Mouse (Mus musculus) natural killer cell, adult 2 months (primary cell): Measurements from ENCODE around the gene Iqcd.

Source experiments
- DNase-seq, 2 experiments: peaks; one replicate each; pipeline ENCODE4 v3.0.0; 2022; ENCODE audit warnings: low spot score in 2 of 2

Iqcd gene

DNA sequence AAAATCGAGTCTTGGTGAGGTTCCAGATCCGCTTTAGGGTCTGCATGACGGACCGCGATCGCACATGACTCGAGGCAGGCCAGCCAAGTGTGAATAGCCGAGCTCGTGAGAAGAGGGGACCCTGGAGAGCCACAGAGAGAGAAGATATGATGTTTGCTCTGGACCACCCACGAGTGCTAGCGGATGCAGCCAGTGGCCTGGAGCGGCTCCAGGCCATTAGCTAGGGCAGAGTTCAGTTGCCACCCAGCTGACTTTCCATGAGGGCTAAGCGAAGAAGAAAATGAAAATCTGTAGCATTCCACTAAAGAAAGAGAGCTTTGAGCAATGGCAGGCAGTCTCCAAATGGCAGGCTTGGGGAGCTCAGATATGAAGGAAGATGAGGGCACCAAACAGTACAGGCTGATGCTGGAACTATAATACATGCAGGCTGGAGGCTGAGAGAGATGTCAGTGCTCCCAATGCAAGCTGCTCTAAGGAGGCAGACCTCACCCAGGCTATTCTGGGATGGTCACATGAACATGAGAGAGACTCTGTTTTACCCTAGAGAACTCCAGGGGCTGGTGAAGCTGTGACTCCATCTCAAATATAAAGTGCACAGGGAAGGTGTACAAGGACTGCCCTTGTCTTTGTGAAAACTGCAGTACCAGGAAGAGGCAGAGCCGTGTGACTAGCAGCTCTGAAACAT is 17.6 kb upstream of the Iqcd start:
- DNase-seq = no peak

DNA sequence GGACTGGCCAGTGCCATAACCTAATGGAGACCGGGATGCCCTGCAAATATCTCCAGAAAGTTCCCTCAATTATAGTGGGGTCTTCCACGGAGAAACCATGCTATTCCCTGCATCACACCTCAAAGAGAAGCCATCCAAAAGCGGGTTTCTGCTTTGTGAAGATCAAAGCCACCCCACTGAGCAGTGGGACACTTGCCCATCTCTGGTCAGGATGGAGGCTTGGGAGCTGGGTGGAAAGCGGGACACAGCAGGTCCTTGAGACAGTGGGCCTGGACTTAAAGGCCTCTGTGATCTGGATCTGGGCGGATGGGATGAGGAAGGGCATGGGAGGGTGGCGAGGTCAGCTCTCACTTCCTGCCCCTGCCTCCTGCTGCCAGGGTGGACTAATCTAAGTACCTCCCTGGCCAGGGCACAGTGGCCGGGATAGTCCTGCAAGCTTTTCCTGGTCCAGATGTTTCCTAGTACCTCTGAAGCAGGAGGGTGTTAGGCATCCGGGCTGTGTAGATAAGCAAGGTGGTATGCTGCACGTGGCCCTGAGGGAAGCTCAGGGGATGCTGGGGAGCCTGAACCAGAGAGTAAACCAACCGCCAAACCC is 14.2 kb upstream of the Iqcd start:
- no peak for DNase-seq

DNA sequence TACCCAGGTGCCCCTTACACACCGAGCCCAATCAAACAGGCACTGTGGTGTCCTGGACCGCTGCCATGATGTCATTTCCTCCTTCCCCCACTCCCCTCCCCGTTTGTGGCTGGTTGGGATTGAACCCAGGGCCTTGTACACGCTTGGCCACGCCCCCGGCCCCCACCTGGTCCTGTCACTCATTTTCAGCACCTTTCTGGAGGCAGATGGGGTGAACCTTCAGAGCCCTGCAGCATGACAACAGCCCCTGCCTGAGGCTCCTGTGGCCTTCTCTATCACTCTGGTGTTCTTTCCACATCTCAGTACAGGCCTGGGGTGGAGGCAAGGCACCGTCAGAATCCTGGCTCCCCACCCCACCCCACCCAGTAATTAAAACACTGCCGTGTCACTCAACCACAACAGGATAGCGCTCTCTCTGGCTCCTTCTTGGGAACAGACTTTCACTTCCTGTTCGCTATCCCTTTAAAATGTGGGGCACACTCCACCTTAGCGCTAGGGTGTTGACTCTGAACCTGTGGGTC is 12.0 kb upstream of the Iqcd start:
- no peak for DNase-seq

DNA sequence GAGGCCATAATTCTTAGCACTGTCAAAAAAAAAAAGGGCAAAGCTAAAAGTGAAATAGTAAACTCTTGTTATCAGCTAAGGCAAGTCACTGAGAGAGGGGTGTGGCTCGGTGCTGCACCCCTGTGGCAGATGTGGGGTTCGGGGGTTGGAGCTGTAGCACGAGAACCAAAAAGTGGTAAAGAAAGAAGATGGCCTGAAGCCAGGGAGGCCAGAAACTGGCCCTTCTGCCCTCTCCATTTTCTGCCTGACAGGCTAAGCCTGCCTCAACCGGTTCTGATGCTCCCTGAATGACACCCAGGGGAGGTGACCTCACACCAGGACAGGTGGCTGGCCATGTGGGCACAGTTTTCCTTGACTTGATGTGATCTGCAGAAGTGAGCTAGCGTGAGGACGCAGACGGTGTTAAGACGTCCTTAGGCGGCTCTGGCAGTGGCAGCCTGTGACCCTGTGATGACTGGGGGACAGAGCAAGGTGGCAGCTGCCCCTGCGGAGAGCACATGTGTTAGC is 10.8 kb upstream of the Iqcd start:
- DNase-seq = peak; percentile 33 to 37

DNA sequence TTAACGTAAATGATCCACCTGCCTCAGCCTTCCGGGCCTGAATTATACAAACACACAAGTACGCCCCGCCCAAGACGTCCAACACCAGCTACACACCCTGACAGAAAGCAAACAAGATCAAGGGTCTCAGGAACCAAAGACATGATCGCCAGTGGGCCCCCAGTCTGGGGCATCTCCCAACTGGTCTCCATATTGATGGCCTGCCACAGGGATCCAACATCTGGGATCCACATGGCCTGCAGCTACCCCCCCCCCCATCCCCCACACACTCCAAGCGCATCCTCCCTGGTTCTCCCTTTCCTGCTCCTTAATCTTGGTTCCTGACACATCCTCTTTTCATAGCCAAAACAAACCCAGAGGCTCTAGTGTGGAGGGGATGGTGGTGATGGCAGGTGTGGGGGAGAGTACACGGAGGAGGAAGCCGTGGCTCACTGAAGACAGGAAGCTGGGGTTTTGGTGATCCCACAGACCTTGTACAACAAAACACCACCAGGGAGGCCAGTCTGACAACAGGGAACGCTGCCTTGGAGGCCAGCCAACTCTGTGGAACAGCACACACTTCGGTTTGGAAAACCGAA is 10.2 kb upstream of the Iqcd start:
- peak; percentile 56 to 64 for DNase-seq

DNA sequence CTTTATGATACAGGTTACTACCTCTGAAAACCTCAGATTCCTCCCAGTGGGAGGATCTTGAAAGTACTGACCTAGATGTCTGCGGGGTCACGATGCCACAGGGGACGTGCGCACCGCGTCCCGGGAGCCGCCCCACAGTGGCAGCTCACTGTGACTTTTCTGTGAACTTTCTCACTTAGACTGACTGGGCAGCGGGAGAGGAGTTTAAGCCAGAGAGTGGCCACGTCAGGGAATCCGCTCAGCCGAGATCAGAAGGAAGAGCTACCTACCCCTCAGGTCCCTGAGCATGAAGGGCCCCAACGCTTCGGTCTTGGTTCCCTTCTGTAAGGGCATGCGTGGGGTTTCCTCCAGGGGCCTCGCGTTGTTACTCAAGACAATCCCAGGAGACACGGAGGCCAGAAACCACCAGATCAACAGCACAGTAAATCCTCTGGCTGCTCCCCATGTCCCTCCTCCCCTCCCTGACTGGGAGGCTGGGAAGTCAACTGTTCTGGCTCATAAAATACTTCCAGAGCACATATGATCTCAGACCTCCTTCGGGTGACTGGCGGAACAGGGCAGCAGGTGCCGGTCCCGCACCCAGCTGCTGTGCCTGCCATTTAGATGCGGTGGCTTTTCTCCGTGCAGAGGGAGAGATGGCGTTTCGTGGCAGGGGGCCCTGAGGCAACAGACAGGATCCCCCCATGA is 9.5 kb upstream of the Iqcd start:
- peak; percentile 30 to 45 for DNase-seq

DNA sequence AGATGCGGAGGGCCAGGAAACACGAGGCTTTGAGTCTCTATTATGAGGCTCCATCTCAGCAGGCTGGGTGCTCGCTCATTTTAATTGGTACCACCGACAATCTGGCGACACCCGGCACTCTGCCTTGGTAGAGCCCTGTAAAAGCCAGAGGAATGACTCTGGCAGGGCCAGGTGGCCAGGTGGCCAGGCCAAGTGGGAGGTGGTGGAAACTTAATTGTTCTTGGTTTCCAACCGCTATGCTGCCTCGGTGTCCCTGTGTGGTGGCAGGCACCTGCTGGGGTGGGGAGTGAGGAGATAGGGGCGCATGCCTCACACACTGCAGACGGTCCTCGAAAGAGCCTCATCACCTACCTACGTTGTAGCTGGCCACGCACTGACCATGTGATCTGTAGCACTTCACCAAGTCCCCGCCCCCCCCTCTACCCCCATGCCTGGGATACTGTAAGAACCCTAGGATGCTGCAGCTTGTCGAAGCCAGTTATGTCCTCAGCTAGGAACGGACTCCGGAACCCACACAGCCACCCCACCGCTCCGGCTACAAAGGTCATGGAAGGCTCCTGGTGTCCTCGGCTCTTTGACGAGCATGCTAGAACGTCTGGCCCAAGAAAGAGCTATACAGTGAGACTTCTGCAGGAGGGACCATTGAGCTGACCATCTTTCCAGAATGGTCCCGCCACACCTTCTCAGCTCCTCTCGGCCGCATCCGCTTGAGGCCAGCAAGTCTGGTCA is 8.8 kb upstream of the Iqcd start:
- DNase-seq = no peak

DNA sequence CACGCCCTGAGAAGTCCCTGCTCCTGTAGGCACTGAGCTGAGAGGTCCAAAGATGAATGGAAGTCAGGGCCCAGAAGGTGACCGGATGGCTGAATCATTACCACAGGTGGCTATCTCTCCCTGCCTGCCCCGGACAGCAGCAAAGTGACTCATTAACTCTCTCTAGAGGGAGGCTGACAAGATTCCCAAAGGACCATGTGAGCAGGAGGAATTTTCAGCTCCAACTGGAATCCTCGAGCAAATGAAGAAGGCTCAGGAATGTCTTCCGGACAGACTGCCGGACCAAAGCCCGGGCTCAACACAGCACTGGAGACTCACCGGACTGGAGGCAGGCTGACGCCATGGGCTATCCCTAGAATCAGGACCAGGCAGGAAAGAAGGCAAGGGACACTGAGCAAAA is 6.8 kb upstream of the Iqcd start:
- DNase-seq = no peak

DNA sequence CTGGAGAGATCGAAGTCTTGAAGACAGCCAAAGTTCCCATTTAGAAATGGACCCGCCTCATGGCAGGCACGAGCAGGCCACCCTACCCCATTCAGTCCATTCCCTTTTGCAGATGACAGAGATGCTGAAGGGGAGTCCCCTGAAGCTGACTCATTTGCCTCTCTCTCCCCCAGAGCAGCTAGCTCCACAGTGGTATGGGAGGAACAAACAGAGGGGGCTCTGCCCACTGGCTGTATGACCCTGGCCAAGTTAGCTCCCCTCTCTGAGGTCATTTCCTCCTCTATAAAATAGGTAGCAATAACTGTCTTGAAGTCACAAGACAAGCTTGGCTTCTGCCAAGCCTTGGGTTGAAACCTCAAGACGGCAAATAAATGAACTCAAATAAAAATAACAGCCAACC is 5.3 kb upstream of the Iqcd start:
- peak in 1 of 2 experiments; percentile 55 for DNase-seq

DNA sequence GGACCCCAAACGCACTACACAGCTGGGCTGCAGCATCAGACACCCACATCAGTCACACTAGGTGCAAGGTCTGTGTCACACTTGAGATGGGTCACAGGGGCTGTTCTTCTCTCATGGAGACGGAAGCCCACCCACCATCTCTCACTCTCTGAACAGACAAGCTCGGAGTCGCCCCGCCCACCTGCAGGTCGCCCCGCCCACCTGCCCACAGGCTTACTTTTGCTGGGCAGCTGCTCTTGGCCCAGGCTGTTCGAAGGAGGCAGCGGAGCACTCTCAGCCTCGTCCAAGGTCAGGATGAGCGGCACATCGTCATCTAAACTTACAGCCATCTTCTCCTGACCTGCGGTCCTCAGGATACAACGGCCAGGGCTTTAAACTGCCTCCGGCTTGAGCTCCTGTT is 3.8 kb upstream of the Iqcd start:
- DNase-seq = no peak

DNA sequence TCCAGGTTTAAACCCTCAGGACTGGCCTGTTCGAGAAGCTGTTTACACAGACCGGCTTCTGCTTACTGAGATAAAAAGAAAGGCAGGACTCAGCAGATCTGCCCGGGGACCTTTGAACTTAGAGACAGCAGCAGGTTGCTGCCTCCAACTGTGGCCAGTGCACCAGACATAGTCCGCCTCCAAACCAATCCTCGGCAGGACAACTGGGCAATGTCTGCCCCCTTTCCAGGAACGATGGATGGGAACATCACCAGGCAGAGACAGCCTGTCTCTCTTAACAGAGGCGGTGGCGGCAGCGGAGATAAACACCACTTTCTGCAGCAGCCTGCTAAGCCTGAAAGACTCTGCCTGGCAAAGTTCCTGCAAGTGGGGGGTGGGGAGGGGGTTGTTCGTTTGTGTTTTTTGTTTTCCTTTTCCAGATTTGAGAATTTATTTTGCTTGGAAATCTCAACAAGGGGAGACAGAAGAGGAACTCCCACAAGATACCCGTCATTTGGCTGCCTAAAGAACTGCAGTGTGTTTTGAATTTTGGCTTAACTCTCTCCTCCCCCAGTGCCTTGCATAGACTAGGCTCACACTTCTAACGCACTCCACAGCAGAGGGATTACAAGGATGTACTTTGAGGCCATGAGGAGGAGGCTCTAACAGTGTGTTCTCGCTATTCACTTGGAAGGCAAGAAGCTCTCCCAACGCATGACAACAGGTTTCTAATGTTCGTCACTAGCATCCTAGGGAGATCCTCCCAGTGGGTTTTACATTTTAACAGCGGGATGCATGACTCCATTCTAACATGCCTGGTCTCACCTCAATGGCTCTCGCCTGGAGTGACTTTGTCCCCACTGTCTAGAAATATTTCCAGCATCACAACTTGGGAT is 1.8 kb upstream of the Iqcd start:
- DNase-seq = no peak

DNA sequence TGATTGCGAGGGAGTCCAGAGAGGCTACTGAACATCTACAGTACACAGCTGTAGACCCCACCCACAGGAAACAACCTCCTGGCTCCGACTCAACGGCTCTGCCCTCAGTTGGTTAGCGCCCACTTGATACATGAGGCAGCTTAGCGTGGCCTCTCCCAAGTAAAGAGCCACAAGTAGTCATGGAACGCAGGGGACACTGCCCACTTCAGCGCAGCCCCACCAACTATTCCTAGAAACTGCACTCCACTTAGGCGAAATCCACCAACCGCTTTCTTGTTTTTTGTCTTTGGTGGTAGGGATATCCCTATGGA is 1.2 kb upstream of the Iqcd start:
- DNase-seq = no peak

DNA sequence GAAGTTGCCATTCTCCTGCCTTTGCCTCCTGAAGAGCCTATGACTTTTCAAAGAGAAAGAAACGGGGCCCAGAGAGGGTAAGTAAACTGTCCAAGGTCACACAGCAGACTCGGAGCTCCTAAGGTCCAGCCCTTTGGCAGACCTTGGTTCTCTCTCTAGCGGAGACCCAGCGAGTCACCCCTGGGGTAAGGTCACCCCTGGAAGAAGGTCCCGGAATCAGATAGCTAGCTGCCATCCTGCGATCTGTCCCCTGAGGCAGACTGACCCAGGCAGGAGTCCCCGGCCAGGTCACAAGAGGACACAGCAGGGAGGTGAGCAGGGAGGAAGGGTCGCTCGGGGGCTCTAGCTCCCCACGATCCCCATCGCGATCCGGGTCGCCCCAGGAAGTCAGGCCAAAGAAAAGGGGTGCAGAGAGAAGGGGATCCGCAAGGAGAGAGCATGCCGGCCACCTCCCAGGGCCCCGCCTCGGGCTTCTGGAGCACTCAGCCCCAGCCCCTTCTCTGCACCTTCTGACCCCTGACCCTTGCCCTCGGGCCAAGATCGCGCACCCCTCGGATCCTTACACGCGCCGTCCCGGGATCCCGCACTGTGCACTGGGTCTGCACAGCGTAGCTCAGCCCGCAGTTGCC is 762 bp upstream of the Iqcd start:
- no peak for DNase-seq

DNA sequence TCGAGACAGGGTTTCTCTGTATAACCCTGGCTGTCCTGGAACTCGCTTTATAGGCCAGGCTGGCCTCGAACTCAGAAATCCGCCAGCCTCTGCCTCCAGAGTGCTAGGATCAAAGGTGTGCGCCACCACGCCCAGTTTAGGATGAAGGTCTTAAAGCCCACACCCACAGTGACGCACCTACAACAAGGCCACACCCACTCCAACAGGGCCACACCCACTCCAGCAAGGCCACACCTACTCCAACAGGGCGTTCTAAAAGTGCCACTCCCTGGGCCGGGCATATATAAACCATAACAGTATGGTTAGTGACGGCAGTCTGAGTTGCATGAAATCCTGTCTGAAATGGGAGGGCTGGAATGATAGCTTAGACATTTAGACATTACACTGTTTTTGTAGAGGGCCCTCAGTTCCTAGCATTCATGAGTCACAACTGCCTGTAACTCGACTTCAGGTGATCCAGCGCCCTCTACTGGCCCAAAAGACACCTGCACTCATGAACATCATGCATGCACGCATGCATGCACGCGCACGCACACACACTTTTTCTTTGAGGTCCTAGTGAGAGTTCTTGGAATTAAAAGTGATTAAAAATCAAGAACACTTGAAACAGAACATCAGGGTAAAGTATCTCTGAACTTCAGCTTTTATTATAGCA is 1.7 kb downstream of the Iqcd start:
- DNase-seq = peak; percentile 51 to 60

DNA sequence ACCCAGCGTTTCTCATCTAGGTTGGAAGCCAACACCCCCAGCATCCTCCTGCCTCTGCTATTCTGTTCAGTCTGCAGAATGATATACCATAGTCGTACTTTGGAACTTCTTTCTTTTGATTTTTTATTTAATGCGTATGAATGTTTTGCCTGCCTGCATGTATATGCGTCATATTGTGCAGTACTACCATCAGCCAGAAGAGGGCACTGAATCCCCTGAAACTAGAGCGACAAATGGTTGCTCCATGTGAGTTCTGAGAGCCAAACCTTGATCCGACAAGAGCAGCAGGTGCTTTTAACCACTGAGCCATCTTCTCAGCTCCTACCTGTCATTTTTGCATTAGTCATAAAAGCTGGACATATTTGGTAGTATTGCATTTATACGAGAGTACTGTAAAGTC is 3.3 kb downstream of the Iqcd start:
- peak in 1 of 2 experiments; percentile 44 for DNase-seq

DNA sequence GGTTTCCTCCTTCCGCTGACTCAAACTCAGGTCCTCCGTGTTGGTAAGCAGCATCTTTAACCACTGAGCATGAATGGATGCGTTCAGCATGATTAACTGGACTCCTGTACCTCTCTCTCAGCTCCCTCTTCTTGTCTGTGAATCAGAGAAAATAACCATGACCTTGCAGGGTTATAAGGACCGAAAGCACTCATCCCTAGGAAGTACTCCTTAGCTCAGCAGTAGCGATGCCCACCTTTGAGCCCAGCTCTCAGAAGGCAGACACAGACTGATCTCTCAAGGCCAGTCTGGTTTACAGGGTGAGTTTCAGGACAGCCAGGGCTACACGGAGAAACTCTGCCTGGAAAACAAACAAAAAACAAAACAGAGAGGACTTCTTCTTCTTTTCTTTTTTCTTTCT is 5.7 kb downstream of the Iqcd start:
- DNase-seq = no peak

DNA sequence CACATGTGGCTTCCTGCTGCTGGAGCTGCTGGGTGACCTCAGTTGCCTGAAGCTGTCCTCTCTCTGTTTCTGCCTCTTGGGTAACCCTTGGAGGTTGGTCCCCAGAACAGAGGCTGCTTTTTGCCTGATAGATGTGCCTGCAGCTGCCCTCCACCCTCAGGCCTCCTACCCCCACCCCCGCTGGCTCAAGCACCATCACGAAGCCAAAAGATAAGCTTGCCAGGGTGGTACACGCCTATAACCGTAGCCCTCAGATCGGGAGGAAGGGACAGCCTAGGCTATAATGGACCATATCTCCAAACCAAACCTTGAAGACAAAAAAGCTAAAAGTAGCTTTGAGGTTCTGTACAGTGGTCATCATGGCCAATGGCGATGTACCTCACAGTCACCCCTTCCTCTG is 10.8 kb downstream of the Iqcd start:
- DNase-seq = no peak

DNA sequence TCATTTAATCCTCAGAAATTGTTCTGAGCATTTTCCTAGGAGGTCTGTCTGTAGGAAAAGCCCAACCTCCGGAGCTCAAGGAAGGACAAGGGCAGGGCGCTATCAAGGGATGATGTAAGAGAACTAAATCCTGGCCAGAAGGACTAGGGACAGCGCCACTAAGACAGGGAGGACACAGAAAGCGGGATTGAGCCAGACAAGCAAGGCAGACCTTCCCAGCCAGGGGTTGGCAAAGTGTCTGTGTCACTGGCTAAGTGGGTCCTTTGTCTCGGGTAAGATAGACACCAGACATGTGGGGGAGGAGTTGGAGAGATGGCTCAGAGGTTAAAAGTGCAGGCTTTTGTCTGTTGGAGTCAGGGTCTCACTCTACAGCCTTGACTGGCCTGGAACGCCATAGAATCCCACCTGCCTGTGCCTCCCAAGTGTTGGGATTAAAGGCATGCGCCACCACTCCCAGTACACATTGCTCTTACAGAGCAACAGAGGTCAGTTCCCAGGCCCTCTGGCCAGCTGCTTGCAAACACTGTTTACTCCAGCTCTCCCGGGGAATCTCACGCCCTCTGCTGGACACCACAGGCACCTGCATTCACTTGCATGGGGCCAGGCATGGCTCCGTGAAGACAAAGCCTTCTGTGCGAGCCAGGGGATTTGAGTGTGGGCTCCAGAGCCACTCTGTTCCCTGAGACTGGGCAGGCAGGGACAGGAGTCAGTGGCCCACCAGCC is 12.3 kb downstream of the Iqcd start:
- no peak for DNase-seq

DNA sequence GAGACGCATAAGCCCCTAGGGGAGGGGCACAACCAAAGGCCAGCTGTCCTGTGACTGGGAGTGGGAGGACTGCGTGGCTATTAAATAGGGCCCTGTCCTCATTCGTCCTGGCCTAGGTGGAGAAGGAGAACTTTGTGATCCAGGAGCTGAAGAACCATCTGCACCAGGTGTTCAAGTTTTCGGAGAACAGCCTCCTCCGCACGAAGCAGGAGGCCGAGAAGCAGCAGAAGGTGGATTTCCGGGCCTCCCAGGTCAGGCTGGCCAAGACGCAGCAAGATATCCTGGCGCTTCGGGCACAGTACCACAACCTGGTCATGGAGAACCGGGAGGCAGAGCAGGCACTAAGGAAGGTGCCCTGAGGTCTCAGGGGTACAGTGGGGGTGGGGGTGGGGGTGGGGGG is 13.4 kb downstream of the Iqcd start:
- no peak for DNase-seq
